Mouse (Mus musculus) 3T3-L1 (cell line): ENCODE measurements around the gene Ecel1.

Experiments used
- DNase-seq: peaks from one replicate; pipeline ENCODE4 v3.0.0-alpha.2; 2015; ENCODE audit warnings: low read depth, low spot score

Ecel1 gene

GRCm38 (mm10) chr1:87102114-87102513, 54.2 kb downstream of the Ecel1 start:
- DNase-seq, result no peak

DNA sequence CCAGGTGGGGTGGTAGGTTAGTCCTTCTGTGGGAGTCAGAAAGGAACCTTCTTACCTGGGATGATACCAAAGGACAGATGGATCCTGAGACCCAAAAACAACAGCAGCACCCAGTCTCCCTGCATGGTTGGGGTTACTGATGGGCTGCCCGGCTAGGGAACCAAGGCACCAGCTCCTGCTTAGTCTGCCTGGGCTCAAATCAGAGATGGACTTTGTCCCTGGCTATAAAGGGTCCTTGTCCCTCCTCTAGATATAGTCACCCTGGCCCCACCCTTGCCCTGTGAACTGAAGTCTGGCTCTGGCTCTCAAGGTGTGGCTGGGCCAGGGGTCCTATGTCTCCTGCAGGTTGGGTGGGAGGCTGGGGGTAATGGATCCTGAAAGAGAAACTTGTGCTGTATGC, 54.9 kb downstream of the Ecel1 start, which contains the start of gene Alpi:
Gene Alpi, minus strand, starts transcription at position 196 of the 400 bp plus-strand sequence.
- DNase-seq, result no peak

DNA sequence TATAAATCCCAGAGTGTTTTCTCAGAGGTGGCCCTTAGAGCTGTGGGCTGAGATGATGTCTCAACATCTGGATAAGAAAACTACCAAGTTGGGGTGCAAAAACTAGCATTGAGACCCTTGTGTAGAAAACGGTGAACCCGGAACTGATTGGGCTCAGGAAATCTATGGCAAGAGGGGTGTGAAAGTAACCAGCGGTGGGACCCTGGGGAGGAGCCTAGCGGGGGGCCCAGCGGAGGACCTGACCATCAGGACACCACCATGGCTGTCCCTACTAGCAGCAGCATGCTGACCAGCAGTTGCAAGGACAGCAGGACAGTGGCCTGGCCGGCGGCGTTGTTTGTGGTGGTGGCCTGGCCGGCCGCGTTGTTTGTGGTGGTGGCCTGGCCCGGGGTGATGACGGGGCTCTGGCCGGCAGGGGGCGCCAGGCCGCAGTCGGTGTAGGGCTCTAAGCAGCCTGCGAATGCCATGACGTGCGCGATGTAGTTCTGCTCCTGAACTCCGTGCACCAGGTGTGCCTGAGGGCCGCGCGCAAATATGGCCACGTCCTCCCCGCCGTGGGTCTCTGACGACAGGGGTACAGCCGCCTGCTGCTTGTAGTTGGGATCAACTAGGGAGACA, 57.9 kb downstream of the Ecel1 start:
- peak; percentile 21 for DNase-seq
